Mouse (Mus musculus): ENCODE data around the gene Pgp. TPM values are rescaled to one million over a fixed set of nuclear protein-coding genes. Genes with fewer than 3 reads are reported as not detected.

Gene Pgp
- polyA plus RNA-seq, 1 experiment: 31.6 TPM

GRCm38 (mm10) chr17:24477985-24478600, 7.9 kb downstream of the Pgp start:
- 62% methylated on average over 11 of the region's 11 CpGs for WGBS
- no peak overlapping the region for H3K27ac ChIP-seq (ENCODE audit: insufficient read depth, low read length)
- DNase-seq (ENCODE audit: low read depth in 1 of 2, low spot score in 2 of 2): no peak
- H3K27me3 ChIP-seq (ENCODE audit: control insufficient read depth, insufficient read depth, low read length): no peaks in the 10 kb centered on the region
- peaks cover 3% of the 10 kb centered on the region; the same call in 1 of the 2 replicates for H3K4me1 ChIP-seq (ENCODE audit: control insufficient read depth, insufficient read depth, insufficient read length)
- H3K36me3 ChIP-seq (ENCODE audit: control insufficient read depth, insufficient read depth, low read length): peaks cover 14% of the 10 kb centered on the region
- TF ChIP-seq CTCF (IDR thresholded peaks at IDR 0.05; ENCODE audit: extremely low read depth, insufficient read depth, insufficient read length, insufficient replicate concordance): peak; percentile 10; the same call in 1 of the 2 replicates
- no peak for TF ChIP-seq POLR2A (IDR thresholded peaks at IDR 0.05; ENCODE audit: low read depth, low read length)
- H3K4me3 ChIP-seq (ENCODE audit: extremely low read depth, insufficient read depth, insufficient read length): peak overlapping the region; percentile 98; the same call in 1 of the 2 replicates

- under 1% methylated on average over 48 of the region's 48 CpGs for WGBS
Observed at GRCm38 (mm10) chr17:24478663-24479380, 8.6 kb downstream of the Pgp start, which contains the start of gene Mlst8. Gene Mlst8, minus strand, starts transcription at chr17:24479078.

DNA sequence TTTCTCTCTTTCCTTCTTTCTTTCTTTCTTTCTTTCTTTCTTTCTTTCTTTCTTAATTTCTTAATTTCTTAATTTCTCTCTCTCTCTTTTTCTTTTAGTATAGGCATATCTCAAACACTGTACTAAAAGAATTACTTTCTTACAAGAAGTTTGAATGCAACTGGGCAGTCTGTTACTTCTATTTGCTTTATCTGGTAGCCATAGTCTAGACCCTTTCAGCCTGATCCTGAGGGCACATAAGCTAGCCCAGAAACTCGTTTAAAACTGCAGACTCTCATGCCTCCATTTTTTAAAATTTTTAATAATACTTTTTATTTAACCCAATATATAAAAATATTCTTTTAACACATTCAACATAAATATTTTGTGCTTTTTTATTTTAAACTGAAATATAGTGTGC, 9.2 kb downstream of the Pgp start:
- no peak overlapping the region; the same call in 1 of the 2 replicates for H3K4me3 ChIP-seq (ENCODE audit: extremely low read depth, insufficient read depth, insufficient read length)
- H3K4me1 ChIP-seq (ENCODE audit: control insufficient read depth, insufficient read depth, insufficient read length): peaks cover 3% of the 10 kb centered on the region; the same call in 1 of the 2 replicates
- WGBS: 14% methylated on average over 1 of the region's 1 CpGs
- no peaks in the 10 kb centered on the region for H3K27me3 ChIP-seq (ENCODE audit: control insufficient read depth, insufficient read depth, low read length)
- no peak overlapping the region for H3K27ac ChIP-seq (ENCODE audit: insufficient read depth, low read length)
- no peak for DNase-seq (ENCODE audit: low read depth in 1 of 2, low spot score in 2 of 2)
- TF ChIP-seq CTCF (IDR thresholded peaks at IDR 0.05; ENCODE audit: extremely low read depth, insufficient read depth, insufficient read length, insufficient replicate concordance): no peak
- no peak for TF ChIP-seq POLR2A (IDR thresholded peaks at IDR 0.05; ENCODE audit: low read depth, low read length)
- peaks cover 14% of the 10 kb centered on the region for H3K36me3 ChIP-seq (ENCODE audit: control insufficient read depth, insufficient read depth, low read length)

More at GRCm38 (mm10) chr17:24478663-24479380, 8.6 kb downstream of the Pgp start, which contains the start of gene Mlst8:
- H3K4me3 ChIP-seq (ENCODE audit: extremely low read depth, insufficient read depth, insufficient read length): peak within 1 kb of the TSS; percentile 98
- peak; percentile 95 to 97 for DNase-seq (ENCODE audit: low read depth in 1 of 2, low spot score in 2 of 2)
- H3K27me3 ChIP-seq (ENCODE audit: control insufficient read depth, insufficient read depth, low read length): no peaks in the 10 kb centered on the region
- TF ChIP-seq CTCF (IDR thresholded peaks at IDR 0.05; ENCODE audit: extremely low read depth, insufficient read depth, insufficient read length, insufficient replicate concordance) (peak; percentile 95), POLR2A (IDR thresholded peaks at IDR 0.05; ENCODE audit: low read depth, low read length) (peak; percentile 40; the same call in 1 of the 2 replicates)
- H3K27ac ChIP-seq (ENCODE audit: insufficient read depth, low read length): peak within 1 kb of the TSS; percentile 96
- peaks cover 3% of the 10 kb centered on the region; the same call in 1 of the 2 replicates for H3K4me1 ChIP-seq (ENCODE audit: control insufficient read depth, insufficient read depth, insufficient read length)
- H3K36me3 ChIP-seq (ENCODE audit: control insufficient read depth, insufficient read depth, low read length): peaks cover 14% of the 10 kb centered on the region

GRCm38 (mm10) chr17:24480201-24480826, 10.1 kb downstream of the Pgp start:
- no peak overlapping the region for H3K4me3 ChIP-seq (ENCODE audit: extremely low read depth, insufficient read depth, insufficient read length)
- no peak for DNase-seq (ENCODE audit: low read depth in 1 of 2, low spot score in 2 of 2)
- no peaks in the 10 kb centered on the region for H3K27me3 ChIP-seq (ENCODE audit: control insufficient read depth, insufficient read depth, low read length)
- WGBS: 62% methylated on average over 3 of the region's 3 CpGs
- H3K36me3 ChIP-seq (ENCODE audit: control insufficient read depth, insufficient read depth, low read length): peaks cover 11% of the 10 kb centered on the region
- no peak for TF ChIP-seq POLR2A (IDR thresholded peaks at IDR 0.05; ENCODE audit: low read depth, low read length)
- no peak for TF ChIP-seq CTCF (IDR thresholded peaks at IDR 0.05; ENCODE audit: extremely low read depth, insufficient read depth, insufficient read length, insufficient replicate concordance)
- H3K4me1 ChIP-seq (ENCODE audit: control insufficient read depth, insufficient read depth, insufficient read length): peaks cover 3% of the 10 kb centered on the region; the same call in 1 of the 2 replicates
- no peak overlapping the region for H3K27ac ChIP-seq (ENCODE audit: insufficient read depth, low read length)

DNA sequence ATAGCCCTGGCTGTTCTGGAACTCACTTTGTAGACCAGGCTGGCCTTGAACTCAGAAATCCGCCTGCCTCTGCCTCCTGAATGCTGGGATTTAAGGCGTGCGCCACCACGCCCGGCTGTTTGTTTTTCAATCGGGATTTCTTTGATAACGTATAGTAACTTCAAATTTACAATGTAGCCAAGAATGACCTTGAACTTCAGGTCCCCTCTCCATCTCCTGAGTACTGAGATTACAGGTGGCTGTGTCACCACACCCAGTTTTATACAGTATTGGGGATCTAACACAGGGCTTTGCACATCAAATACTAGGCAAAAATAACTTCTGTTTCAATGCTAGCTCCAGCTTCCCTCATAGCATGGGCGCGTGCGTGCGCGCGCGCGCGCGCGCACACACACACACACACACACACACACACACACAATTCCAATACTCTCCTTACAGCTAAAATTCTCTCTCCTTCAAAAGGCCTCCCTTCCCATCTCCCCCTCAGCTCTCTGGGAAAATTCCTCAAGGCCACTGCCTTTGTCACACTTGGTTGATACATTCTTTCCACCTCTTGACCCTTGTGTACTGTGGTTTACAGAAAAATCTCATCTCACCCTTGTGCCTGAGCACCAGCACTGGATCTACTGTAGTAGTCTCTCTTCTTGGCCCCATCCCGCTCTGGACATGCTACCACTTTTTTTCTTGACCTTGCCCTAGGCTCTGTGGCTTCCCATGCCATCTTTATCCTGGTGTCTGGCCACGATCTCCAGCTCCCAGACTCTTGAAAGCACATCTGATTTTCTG, 11.0 kb downstream of the Pgp start:
- no peak for DNase-seq (ENCODE audit: low read depth in 1 of 2, low spot score in 2 of 2)
- WGBS: 96% methylated on average over 20 of the region's 20 CpGs
- no peak overlapping the region for H3K4me3 ChIP-seq (ENCODE audit: extremely low read depth, insufficient read depth, insufficient read length)
- H3K36me3 ChIP-seq (ENCODE audit: control insufficient read depth, insufficient read depth, low read length): peaks cover 3% of the 10 kb centered on the region; the same call in 1 of the 2 replicates
- H3K27me3 ChIP-seq (ENCODE audit: control insufficient read depth, insufficient read depth, low read length): 0 out of 2 replicates have a peak, but pooled peaks cover 1% of the 10 kb centered on the region
- TF ChIP-seq CTCF (IDR thresholded peaks at IDR 0.05; ENCODE audit: extremely low read depth, insufficient read depth, insufficient read length, insufficient replicate concordance) (no peak), POLR2A (IDR thresholded peaks at IDR 0.05; ENCODE audit: low read depth, low read length) (no peak)
- H3K4me1 ChIP-seq (ENCODE audit: control insufficient read depth, insufficient read depth, insufficient read length): peaks cover 3% of the 10 kb centered on the region; the same call in 1 of the 2 replicates
- H3K27ac ChIP-seq (ENCODE audit: insufficient read depth, low read length): no peak overlapping the region

GRCm38 (mm10) chr17:24483495-24483894, 13.3 kb downstream of the Pgp start:
- TF ChIP-seq POLR2A (IDR thresholded peaks at IDR 0.05; ENCODE audit: low read depth, low read length) (no peak), CTCF (IDR thresholded peaks at IDR 0.05; ENCODE audit: extremely low read depth, insufficient read depth, insufficient read length, insufficient replicate concordance) (no peak)
- Histone ChIP-seq H3K36me3 (ENCODE audit: control insufficient read depth, insufficient read depth, low read length) (no peaks in the 10 kb centered on the region), H3K4me3 (ENCODE audit: extremely low read depth, insufficient read depth, insufficient read length) (no peak overlapping the region), H3K4me1 (ENCODE audit: control insufficient read depth, insufficient read depth, insufficient read length) (peaks cover 5% of the 10 kb centered on the region; the same call in 1 of the 2 replicates), H3K27me3 (ENCODE audit: control insufficient read depth, insufficient read depth, low read length) (peaks cover 8% of the 10 kb centered on the region), H3K27ac (ENCODE audit: insufficient read depth, low read length) (no peak overlapping the region)
- 94% methylated on average over 3 of the region's 3 CpGs for WGBS
- no peak for DNase-seq (ENCODE audit: low read depth in 1 of 2, low spot score in 2 of 2)
